Mouse (Mus musculus) layer of hippocampus, postnatal 14 days (tissue): Measurements from ENCODE around the gene Zfp111. TPM values are rescaled to one million over a fixed set of nuclear protein-coding genes. Genes with fewer than 3 reads are reported as not detected.

Experiments
- DNase-seq, 2 experiments: peaks; one replicate each; pipeline ENCODE4 v3.0.0; 2021 to 2022; ENCODE audit warnings: low spot score in 2 of 2, mixed read lengths in 1 of 2
- total RNA-seq, 2 experiments: library from RNA; stranded (reverse); gene quantifications; 2 replicates each; pipeline ENCODE4 v1.2.3; 2021

Gene Zfp111
- total RNA-seq, 2 experiments from 2014 or later: 9.4 to 10.3 TPM

DNA sequence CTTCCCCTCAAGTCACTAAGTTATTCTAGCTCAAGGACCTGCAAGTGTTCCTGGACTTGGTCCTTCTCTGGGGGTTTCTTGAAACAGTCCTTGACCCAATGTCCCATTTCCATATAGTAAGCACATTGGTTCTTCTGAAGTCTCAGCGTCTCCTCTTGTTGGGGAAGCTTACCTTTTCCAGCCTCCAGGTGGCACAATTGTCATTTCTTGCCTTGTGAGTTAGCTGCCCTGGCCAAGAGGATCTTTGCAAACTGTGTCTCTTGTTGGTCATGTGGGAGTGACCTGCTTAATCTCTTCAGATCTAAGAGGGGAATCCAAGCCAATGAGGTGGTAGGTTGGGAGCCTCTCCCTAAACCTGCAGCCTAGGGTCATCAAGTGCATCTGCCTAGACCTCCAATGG is 58.0 kb downstream of the Zfp111 start:
- DNase-seq: no peak

Other genes starting within 250 kb of the Zfp111 start
- gene Vmn1r181, start 236.8 kb downstream of the Zfp111 start, total RNA-seq: not detected
- not detected for gene V1rd19, start 209.8 kb downstream of the Zfp111 start, total RNA-seq
- gene Vmn1r183, start 158.2 kb downstream of the Zfp111 start, total RNA-seq: not detected
- gene Zfp180, start 129.5 kb downstream of the Zfp111 start, total RNA-seq: 10 to 100 TPM; 28.8 to 30.7 TPM
- gene Zfp112, start 99.1 kb downstream of the Zfp111 start, total RNA-seq: 1 to 10 TPM; 8.4 to 8.6 TPM
- 10 to 100 TPM; 19.0 to 19.2 TPM for gene Zfp235, start 77.3 kb downstream of the Zfp111 start, total RNA-seq
- gene Zfp114, start 36.4 kb downstream of the Zfp111 start, total RNA-seq: 1 to 10 TPM; 4.0 to 4.3 TPM
- 1 to 10 TPM; 6.3 to 7.4 TPM for gene Zfp109, start 26.1 kb upstream of the Zfp111 start, total RNA-seq
- gene Zfp108, start 43.4 kb upstream of the Zfp111 start, total RNA-seq: 1 to 10 TPM; 6.5 to 6.9 TPM
- gene Zfp93, start 59.0 kb upstream of the Zfp111 start, total RNA-seq: 10 to 100 TPM in 1 of 2 experiments, 1 to 10 TPM in 1; 9.7 to 12.5 TPM
- gene Zfp61, start 89.8 kb upstream of the Zfp111 start, total RNA-seq: 10 to 100 TPM; 20.5 to 21.1 TPM
- 10 to 100 TPM; 13.3 to 13.9 TPM for gene Zfp94, start 105.2 kb upstream of the Zfp111 start, total RNA-seq
- gene Tescl, start 122.5 kb upstream of the Zfp111 start, total RNA-seq: not detected
- gene Lypd5, start 137.8 kb upstream of the Zfp111 start, total RNA-seq: not detected
- gene Kcnn4, start 158.8 kb upstream of the Zfp111 start, total RNA-seq: under 1 TPM; 0.41 to 0.81 TPM
- 10 to 100 TPM; 29.1 to 33.8 TPM for gene Smg9, start 188.2 kb upstream of the Zfp111 start, total RNA-seq
- gene Irgc1, start 240.9 kb upstream of the Zfp111 start, total RNA-seq: not detected